Mouse (Mus musculus) frontal cortex, postnatal 36 days (tissue): ENCODE measurements around the gene Rcor3.

Experiments
- DNase-seq, 2 experiments: peaks; one replicate each; pipeline ENCODE4 v3.0.0; 2022; ENCODE audit warnings: low spot score in 2 of 2

Rcor3 gene

DNA sequence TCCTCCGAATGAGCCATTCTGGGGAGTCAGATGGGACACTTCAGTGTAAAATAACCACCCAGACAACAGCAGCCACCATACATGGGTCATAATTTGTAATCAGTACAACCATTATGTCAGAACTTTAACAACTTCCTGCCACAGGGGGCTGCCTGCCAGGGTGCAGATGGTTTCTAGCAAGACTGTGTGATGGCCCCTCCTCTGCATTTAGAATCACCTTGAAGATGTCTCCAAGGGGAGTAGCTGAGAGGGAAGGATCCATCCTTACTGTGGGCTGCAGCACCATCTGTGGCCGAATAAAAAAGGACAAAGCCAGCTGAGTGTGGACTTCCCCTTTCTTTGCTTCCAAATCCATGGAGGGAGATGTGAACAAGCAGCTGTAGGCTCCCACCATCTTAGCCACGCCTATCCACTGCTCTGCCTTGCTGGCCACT, 67.2 kb downstream of the Rcor3 start:
- DNase-seq: no peak

DNA sequence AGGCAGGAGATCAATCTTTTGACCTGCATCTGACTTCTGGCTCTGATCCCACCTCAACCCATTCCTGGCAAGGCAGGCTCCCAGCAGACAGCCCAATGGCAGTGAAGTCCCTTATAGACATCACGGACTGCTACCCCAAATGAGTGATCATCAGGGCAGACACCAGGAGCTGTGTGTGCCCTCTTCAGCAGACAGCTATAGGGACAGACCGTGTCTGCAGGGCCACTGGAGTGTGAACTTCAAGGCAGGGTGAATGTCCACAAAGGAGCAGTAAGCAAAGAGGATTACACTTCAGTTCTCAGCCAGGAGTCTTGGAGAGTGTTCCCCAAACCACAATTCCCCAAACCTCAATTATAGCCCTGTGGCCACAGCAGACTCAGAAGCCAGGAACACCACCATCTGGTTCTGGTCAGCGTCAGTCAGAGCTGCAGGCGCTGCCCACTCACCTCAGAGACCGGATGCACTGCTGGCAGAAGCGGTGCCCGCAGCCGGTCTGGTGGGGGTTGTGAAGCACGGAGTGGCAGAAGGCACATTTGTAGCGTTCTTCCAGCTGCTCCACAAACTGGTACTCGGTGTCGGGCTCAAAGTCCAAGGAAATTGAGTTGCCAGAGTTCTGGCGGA, 67.8 kb downstream of the Rcor3 start:
- no peak for DNase-seq

DNA sequence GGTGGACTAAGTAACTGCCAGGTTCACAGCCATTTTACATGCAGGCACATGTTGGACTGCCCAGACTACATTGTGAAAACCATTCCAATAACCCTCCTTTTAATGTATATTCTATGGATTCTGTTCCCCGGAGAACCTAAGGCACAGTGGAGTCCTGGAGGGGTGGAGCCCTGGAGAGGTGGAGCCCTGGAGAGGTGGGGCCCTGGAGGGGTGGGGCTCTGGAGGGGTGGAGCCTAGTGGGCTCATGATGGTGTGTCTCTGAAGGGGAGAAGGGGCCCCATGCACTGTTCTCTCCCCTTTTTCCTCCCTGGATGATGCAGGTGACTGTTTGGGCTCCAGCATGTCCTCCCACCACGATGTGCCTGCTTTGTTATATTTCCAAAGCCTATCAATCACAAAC, 69.7 kb downstream of the Rcor3 start:
- no peak for DNase-seq

DNA sequence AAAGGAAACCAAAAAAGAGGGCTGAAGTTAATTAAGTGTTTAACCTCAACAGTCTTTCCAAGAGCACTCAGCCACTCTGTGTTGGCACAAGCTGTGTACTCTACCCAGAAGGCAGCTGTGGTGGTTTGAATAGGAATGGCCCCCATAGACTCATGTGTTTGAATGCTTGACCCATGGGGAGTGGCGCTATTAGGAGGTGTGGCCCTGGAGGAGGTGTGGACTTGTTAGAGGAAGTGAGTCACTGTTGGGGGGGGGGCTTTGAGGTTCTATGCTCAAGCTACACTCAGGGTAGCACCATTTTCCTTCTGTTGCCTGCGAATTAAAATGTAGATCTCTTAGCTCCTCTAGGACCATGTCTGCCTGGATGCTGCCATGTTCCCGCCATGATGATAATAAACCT, 70.9 kb downstream of the Rcor3 start:
- DNase-seq: no peak

DNA sequence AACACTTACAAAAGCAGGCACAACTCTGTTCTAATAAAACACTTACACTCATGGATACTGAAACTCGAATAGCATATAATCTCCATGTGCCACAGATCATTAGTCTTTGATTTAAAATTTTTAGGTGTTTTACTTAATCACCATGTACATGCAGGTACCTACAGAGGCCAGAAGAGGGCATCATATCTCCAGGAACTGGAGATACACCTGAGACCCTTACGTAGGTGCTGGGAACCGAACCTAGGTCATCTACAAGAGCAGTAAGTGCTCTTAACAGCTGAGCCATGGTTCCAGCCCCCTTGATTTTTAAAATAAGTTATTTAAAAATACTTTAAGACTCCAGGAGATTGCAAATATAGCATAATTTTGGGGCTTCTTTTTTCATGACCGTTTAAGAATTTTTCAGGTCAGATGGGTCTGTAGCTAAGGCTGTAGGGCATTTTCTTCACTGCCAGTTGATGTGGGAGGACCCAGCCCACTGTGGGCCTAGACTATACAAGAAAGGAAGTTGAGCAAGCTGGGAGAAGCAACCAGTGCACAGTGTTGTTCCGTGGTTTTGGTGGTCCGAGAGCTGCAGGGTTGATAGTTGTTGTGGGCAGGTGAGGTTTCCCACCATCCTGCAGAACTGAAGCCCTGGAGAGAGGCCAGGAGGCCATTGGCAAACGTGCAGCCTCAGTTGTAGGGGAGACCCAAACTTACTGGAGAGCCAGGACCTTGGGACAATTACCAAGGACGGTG, 74.5 kb downstream of the Rcor3 start:
- no peak for DNase-seq

DNA sequence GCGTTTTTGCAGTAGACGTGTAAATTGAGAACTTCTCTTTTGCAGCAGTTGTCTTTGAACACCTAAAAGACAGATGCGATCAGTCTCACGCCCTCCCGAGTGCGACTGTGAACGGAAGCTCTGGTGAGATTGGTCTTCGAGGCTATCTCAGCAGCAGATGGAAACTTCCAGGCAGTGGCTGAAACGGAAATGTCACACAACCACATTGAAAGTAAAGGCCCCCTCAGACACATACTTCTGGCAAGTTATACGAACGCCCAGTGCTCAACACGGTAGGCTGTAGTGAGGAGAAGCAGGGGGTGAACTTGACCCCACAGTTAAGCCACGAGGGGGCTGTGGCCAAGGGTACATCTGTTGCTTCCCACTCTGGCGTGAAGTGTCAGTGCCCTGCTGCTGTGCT, 75.2 kb downstream of the Rcor3 start:
- DNase-seq: no peak

DNA sequence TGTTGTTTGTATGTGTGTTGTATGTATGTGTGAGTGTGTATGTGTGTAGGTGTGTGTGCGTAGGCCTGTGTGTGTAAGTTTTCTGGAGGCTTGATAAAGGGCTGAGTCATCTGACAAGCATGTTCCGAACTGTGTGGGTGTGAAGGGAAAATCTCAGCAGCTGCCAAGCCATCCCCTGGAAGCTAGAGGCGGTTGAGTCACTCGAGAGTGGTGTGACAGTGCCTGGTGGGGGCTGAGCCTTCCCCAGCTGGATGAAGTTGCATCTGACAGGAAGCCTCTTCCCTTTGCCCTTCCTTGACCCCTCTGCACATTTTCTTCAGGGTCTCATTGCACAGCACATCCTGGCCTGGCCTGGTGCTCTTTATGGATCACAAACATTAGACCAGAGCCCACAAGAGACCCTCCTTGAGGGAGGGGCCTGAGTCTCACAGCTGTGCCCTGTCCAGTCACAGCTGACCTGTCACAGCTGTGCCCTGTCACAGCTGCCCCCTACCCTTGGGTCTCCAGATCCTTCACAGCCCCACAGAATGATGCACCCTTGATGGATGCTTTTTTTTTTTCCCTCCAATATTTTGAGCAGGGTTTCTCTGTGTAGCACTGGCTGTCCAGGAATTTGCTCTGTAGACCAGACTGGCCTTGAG, 76.1 kb downstream of the Rcor3 start:
- DNase-seq: peak; percentile 75 to 87

DNA sequence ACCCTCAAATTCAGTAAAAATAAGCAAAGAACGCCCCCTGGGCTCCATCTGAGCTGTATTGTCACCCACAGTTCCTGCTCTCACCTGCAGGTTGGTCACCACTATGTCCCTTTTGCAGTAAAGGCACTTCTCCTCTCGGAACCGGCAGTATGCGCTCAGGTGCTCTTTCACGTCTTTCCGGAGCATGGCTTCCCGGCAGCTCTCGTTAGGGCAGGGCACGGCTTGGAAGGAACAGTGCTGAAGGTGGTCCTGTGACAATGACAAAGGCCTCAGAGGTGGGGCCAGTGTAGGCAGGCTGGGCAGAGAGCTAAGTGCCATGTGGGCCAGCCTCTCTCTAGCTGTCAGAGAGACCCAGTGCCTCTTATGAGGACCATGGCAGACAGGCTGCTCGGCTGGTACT, 79.0 kb downstream of the Rcor3 start:
- DNase-seq: no peak

DNA sequence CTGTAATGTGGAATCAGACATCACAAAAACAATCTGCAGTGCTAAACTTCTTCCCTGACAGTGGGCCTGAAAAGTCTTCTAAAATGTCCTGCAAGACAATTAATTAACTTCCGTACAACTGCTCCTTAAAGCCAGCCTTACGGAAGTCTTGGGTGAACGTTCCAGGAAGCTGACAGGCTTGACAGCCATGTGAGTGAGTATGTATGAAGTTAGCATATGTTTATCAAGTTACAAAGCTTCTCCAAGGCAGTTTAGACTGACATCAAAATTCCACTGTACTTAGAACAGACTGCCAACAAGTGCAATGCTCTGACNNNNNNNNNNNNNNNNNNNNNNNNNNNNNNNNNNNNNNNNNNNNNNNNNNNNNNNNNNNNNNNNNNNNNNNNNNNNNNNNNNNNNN, 84.1 kb downstream of the Rcor3 start:
- no peak for DNase-seq

DNA sequence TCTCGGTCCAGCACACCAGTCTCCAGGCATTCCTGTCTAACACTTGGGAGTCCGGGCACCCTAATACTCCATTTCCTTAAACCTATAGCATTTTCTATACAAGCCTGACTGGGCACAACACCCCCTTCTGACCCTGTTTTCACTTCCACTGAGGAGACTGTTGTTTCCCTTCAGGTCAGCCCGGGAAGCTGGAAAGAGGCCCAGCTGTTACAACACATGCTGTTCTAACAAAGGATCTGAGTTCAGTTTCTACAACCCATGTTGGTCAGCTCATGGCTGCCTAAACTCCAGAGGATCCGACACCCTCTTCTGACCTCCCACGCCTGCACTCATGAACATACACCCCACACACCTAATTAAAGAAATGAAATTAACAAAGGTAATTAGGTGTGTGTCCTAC, 84.9 kb downstream of the Rcor3 start:
- no peak for DNase-seq

DNA sequence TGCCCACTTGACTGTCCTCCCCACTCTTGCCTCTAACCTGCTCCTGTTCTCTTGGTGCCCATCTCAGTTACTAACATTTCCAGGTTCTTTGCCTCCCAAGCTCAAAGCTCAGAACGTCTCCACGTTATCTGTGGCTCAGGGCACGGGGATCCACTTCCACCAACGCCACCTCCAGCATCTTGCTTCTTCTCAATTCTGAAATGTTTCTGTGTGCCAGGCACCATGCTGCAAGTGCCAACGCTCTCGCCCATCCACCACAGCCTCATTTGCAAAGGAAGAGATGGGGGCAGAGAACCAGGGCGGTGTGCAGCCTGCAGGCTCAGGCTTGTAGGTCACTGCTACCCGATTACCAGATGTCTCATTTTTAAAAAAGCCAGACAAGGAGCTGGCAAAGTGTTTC, 85.4 kb downstream of the Rcor3 start:
- DNase-seq: peak in 1 of 2 experiments; percentile 53
